9 mouse cellular contexts compared by ENCODE assay signal in the genomic region with DNA sequence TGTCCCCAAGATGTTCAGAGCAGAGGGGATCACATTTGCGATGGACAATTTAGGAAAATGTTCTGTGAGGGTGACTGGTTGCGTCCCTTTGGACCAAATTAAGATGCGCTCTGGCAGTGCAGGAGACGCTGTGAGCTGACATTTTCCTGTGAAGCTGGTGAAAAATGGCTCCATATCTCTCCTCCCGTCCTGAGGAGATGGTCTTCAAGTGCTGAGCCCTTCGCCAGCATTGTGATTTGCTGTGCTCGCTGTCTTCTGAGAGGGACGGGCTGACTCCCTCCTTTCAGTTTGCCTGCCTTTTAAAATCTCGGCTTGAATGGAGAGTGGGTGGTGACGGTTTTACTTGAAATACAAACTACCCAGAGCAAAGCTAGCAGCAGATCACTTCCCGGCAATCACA.
A peak's percentile ranks its signal among the peaks of the same experiment; 100 is the strongest.
DNase-seq lines count a peak whose midpoint lies in the region; ATAC-seq and TF ChIP-seq lines count a peak whose summit lies in the region.
"Had no signal": no experiment of that assay in that cellular context is flagged by ENCODE, and none has a peak within 500 bp of the region (broad histone marks: within the 10 kb centered on the region; RNA-seq: fewer than 3 reads in every experiment).

No protein-coding gene starts in this region.

- no peak for TF ChIP-seq CTCF in heart, postnatal 0 days (IDR thresholded peaks at IDR 0.05; ENCODE audit: low read depth)

- peak overlapping the region; percentile 45 for H3K4me3 ChIP-seq in heart, postnatal 0 days (ENCODE audit: low read depth, low read length)
- H3K4me3 ChIP-seq in embryonic facial prominence, embryonic 14.5 days (ENCODE audit: low read depth, low read length), result peak overlapping the region; percentile 45
- peak overlapping the region; percentile 33 for H3K4me3 ChIP-seq in intestine, embryonic 16.5 days (ENCODE audit: low read length)
- peak overlapping the region; percentile 56 for H3K4me3 ChIP-seq in midbrain, embryonic 13.5 days (replicated peaks)
- H3K4me3 ChIP-seq: erythroblast, embryonic 14.5 days had no signal

- 0 out of 2 replicates have a peak, but pooled peaks cover 9% of the 10 kb centered on the region for H3K4me1 ChIP-seq in heart, postnatal 0 days (ENCODE audit: control insufficient read depth, insufficient read depth)
- H3K4me1 ChIP-seq in embryonic facial prominence, embryonic 14.5 days (ENCODE audit: control insufficient read depth, insufficient read depth, low read length), result no peaks in the 10 kb centered on the region
- H3K4me1 ChIP-seq in intestine, embryonic 16.5 days (ENCODE audit: control insufficient read depth, insufficient read depth, low read length), result no peaks in the 10 kb centered on the region
- peaks cover 22% of the 10 kb centered on the region for H3K4me1 ChIP-seq in midbrain, embryonic 13.5 days (replicated peaks)

- no peaks in the 10 kb centered on the region for H3K9me3 ChIP-seq in heart, postnatal 0 days (replicated peaks; ENCODE audit: control insufficient read depth, low read length)
- no peaks in the 10 kb centered on the region for H3K9me3 ChIP-seq in embryonic facial prominence, embryonic 14.5 days (ENCODE audit: control insufficient read depth, low read length)
- no peaks in the 10 kb centered on the region for H3K9me3 ChIP-seq in intestine, embryonic 16.5 days (ENCODE audit: control insufficient read depth, low read length)
- no peaks in the 10 kb centered on the region for H3K9me3 ChIP-seq in midbrain, embryonic 13.5 days

- no peak for DNase-seq in heart, postnatal 0 days (ENCODE audit: low spot score)
- DNase-seq in heart, postnatal 25 days (ENCODE audit: low spot score), result no peak
- peak; percentile 33 for DNase-seq in embryonic facial prominence, embryonic 14.5 days (ENCODE audit: low spot score)
- DNase-seq in thymus, postnatal 25 days, result no peak
- DNase-seq in c-Kit-positive CD71-positive TER-119-positive erythroid progenitor cells, embryonic 14.5 days (ENCODE audit: low spot score), result no peak
- no peak for DNase-seq in gastrocnemius, adult 18-20 months (ENCODE audit: low spot score)

- H3K4me2 ChIP-seq in heart, postnatal 0 days (ENCODE audit: low read depth, low read length), result peak overlapping the region; percentile 72
- H3K4me2 ChIP-seq in embryonic facial prominence, embryonic 14.5 days (ENCODE audit: low read depth, low read length), result peak overlapping the region; percentile 73
- H3K4me2 ChIP-seq in intestine, embryonic 16.5 days (ENCODE audit: low read depth, low read length), result peak overlapping the region; percentile 34
- peak overlapping the region; percentile 70 for H3K4me2 ChIP-seq in midbrain, embryonic 13.5 days (replicated peaks)

- no peak overlapping the region for H3K9ac ChIP-seq in heart, postnatal 0 days (replicated peaks; ENCODE audit: low read depth, low read length)
- peak overlapping the region; percentile 55 for H3K9ac ChIP-seq in embryonic facial prominence, embryonic 14.5 days (ENCODE audit: low read depth, low read length)
- H3K9ac ChIP-seq in intestine, embryonic 16.5 days (ENCODE audit: low read depth, low read length), result no peak overlapping the region
- peak overlapping the region; percentile 82 for H3K9ac ChIP-seq in midbrain, embryonic 13.5 days (replicated peaks)

- peaks cover 12% of the 10 kb centered on the region for H3K27me3 ChIP-seq in heart, postnatal 0 days (ENCODE audit: control insufficient read depth, insufficient read depth, low read length)
- no peaks in the 10 kb centered on the region for H3K27me3 ChIP-seq in embryonic facial prominence, embryonic 14.5 days (replicated peaks; ENCODE audit: control insufficient read depth, insufficient read depth, low read length)
- no peaks in the 10 kb centered on the region for H3K27me3 ChIP-seq in intestine, embryonic 16.5 days (replicated peaks; ENCODE audit: control insufficient read depth, insufficient read depth, low read length)
- H3K27me3 ChIP-seq in midbrain, embryonic 13.5 days, result no peaks in the 10 kb centered on the region

- no peak for ATAC-seq in heart, postnatal 0 days (ENCODE audit: insufficient read depth, low read depth)
- ATAC-seq in embryonic facial prominence, embryonic 14.5 days (ENCODE audit: low read depth), result no peak
- ATAC-seq in intestine, embryonic 16.5 days, result no peak
- ATAC-seq in midbrain, embryonic 13.5 days, result peak; percentile 49

- no peak for TF ChIP-seq EP300 in heart, postnatal 0 days (IDR thresholded peaks at IDR 0.05; ENCODE audit: low read depth)

- H3K36me3 ChIP-seq in heart, postnatal 0 days (replicated peaks; ENCODE audit: control insufficient read depth, insufficient read depth, low read length), result no peaks in the 10 kb centered on the region
- H3K36me3 ChIP-seq in embryonic facial prominence, embryonic 14.5 days (ENCODE audit: control insufficient read depth, insufficient read depth, low read length), result no peaks in the 10 kb centered on the region
- no peaks in the 10 kb centered on the region for H3K36me3 ChIP-seq in intestine, embryonic 16.5 days (ENCODE audit: control insufficient read depth, insufficient read depth, low read length)
- H3K36me3 ChIP-seq in midbrain, embryonic 13.5 days, result no peaks in the 10 kb centered on the region

- no peak overlapping the region for H3K27ac ChIP-seq in heart, postnatal 0 days (ENCODE audit: low read depth)
- no peak overlapping the region for H3K27ac ChIP-seq in embryonic facial prominence, embryonic 14.5 days (replicated peaks; ENCODE audit: low read depth, low read length)
- no peak overlapping the region for H3K27ac ChIP-seq in intestine, embryonic 16.5 days (ENCODE audit: low read length)
- peak overlapping the region; percentile 85 for H3K27ac ChIP-seq in midbrain, embryonic 13.5 days

- intact Hi-C loops in heart, postnatal 25 days (cut with DNase I), result no loop called here

- 7% methylated on average over 11 of the region's 11 CpGs for WGBS in heart, postnatal 0 days
- WGBS in embryonic facial prominence, embryonic 14.5 days, result 1% methylated on average over 11 of the region's 11 CpGs
- WGBS in intestine, embryonic 16.5 days, result 7% methylated on average over 11 of the region's 11 CpGs
- WGBS in midbrain, embryonic 13.5 days, result 1% methylated on average over 11 of the region's 11 CpGs

Comparison
In these comparisons a context has a peak if more than half of its experiments do, and no peak if none do; other contexts are left out.
1. H3K9ac ChIP-seq: peak in embryonic facial prominence, embryonic 14.5 days (single experiment) and midbrain, embryonic 13.5 days (single experiment); none in heart, postnatal 0 days (single experiment) and intestine, embryonic 16.5 days (single experiment).
2. Peak in every context shown above with its lines, with median percentiles within 50 percentile points of each other: H3K4me2 ChIP-seq and H3K4me3 ChIP-seq.